Mouse (Mus musculus): ENCODE measurements around the gene Syt9.

DNA sequence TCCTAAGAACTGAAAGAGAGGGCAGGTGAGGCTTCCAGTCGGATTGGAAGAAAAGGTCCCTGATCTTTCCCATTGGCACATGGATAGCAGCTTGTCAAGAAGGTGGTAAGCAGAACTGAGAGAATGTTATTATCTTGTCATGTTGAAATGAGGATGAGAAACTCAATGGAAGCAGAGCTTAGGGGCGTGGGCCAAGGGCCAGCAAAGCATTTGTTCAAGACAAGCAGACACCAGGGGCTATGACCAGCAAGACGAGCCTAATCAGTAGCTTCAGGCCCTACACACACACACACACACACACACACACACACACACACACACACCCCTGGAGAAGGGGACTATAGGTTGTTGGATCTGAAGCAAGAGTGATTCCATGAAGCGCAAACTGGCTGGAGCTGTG is 90.6 kb downstream of the Syt9 start:
- TF ChIP-seq POLR2A (IDR thresholded peaks at IDR 0.05; ENCODE audit: low read depth, low read length) (no peak), CTCF (IDR thresholded peaks at IDR 0.05; ENCODE audit: borderline replicate concordance, insufficient read depth, low read length) (no peak)

Data from embryonic fibroblast, embryonic 13.5 days (primary cell).